Mouse (Mus musculus): ENCODE measurements around the gene Dock9.

GRCm38 (mm10) chr14:121705644-121706043 is 92.0 kb downstream of the Dock9 start:
- TF ChIP-seq CTCF (conservative IDR thresholded peaks at IDR 0.05; ENCODE audit: insufficient read depth, insufficient read length, low read depth, low read length) (no peak), POLR2A (IDR thresholded peaks at IDR 0.05; ENCODE audit: low read depth, low read length) (no peak)
